Mouse (Mus musculus) midbrain, embryonic 15.5 days (tissue): ENCODE data around the gene Gal3st3. TPM values are rescaled to one million over a fixed set of nuclear protein-coding genes. Genes with fewer than 3 reads are reported as not detected.
A peak's percentile ranks its signal among the peaks of the same experiment; 100 is the strongest.

ENCODE experiments used
- ATAC-seq: fragments of 200-750 bp; cut with Nextera tagmentation; replicated peaks from 2 replicates; pipeline ENCODE4 v1.8.0; 2017; ENCODE audit warnings: moderate TSS enrichment
- H3K27ac ChIP-seq: fragments of 300-500 bp; sonication (generic); 2 replicates; pipeline ENCODE4 v1.5.1; 2015; ENCODE audit warnings: mild to moderate bottlenecking, inconsistent platforms
- H3K27me3 ChIP-seq: fragments of 300-500 bp; sonication (generic); replicated peaks from 2 replicates; pipeline ENCODE4 v1.6.1; 2015; ENCODE audit warnings: inconsistent platforms
- H3K36me3 ChIP-seq: fragments of 300-500 bp; sonication (generic); replicated peaks from 2 replicates; pipeline ENCODE4 v1.6.1; 2015; ENCODE audit warnings: inconsistent platforms
- H3K4me1 ChIP-seq: fragments of 300-500 bp; sonication (generic); 2 replicates; pipeline ENCODE4 v1.6.1; 2015; ENCODE audit warnings: inconsistent platforms
- H3K4me2 ChIP-seq: fragments of 300-500 bp; sonication (generic); 2 replicates; pipeline ENCODE4 v1.6.1; 2015; ENCODE audit warnings: inconsistent platforms, mild to moderate bottlenecking, moderate library complexity
- H3K4me3 ChIP-seq: fragments of 300-500 bp; sonication (generic); 2 replicates; pipeline ENCODE4 v1.5.1; 2015; ENCODE audit warnings: mild to moderate bottlenecking, inconsistent platforms
- H3K9ac ChIP-seq: fragments of 300-500 bp; sonication (generic); 2 replicates; pipeline ENCODE4 v1.6.1; 2015; ENCODE audit warnings: mild to moderate bottlenecking, inconsistent platforms
- H3K9me3 ChIP-seq: fragments of 300-500 bp; sonication (generic); 2 replicates; pipeline ENCODE4 v1.6.1; 2016; ENCODE audit warnings: inconsistent platforms
- WGBS: fragments of 180-500 bp; shearing (Covaris S2); methylation state at CpG from one replicate; pipeline ENCODE4 v1.1.7; 2015; ENCODE audit warnings: mixed read lengths; 5-methylcytosine and 5-hydroxymethylcytosine counted together
- polyA plus RNA-seq: library from polyadenylated mRNA; unstranded; fragments of >200 nt; fragmentation: Nextera tagmentation; extraction: Ambion mirVana; gene quantifications from 2 replicates; pipeline ENCODE4 v1.2.1, GENCODE M21; 2015

Gal3st3 gene
- polyA plus RNA-seq = 47.2 and 50.3 TPM in 2 replicates

GRCm38 (mm10) chr19:5297903-5298800 is at the start of gene Gal3st3:
Gene Gal3st3 (plus strand): TSS chr19:5298331.
- Histone ChIP-seq H3K4me2 (peak within 1 kb of the TSS; percentile 73), H3K4me3 (peak within 1 kb of the TSS; percentile 77), H3K9me3 (no peaks in the 10 kb centered on the region), H3K27me3 (no peaks in the 10 kb centered on the region), H3K27ac (peak within 1 kb of the TSS; percentile 90), H3K36me3 (peaks cover 4% of the 10 kb centered on the region; the same call in 1 of the 2 replicates), H3K4me1 (peaks cover 44% of the 10 kb centered on the region), H3K9ac (peak within 1 kb of the TSS; percentile 93)
- ATAC-seq = peak; percentile 79
- 3% methylated on average over 31 of the region's 32 CpGs for WGBS

- 57% methylated on average over 3 of the region's 3 CpGs for WGBS
- Histone ChIP-seq H3K27ac (no peak overlapping the region), H3K9ac (no peak overlapping the region)
Observed at GRCm38 (mm10) chr19:5257140-5257539, 41.0 kb upstream of the Gal3st3 start.

GRCm38 (mm10) chr19:5267015-5267414 is 31.1 kb upstream of the Gal3st3 start:
- Histone ChIP-seq H3K4me2 (no peak overlapping the region), H3K4me1 (peaks cover 32% of the 10 kb centered on the region), H3K27ac (no peak overlapping the region), H3K9ac (no peak overlapping the region), H3K4me3 (no peak overlapping the region), H3K27me3 (no peaks in the 10 kb centered on the region), H3K9me3 (no peaks in the 10 kb centered on the region), H3K36me3 (no peaks in the 10 kb centered on the region)
- WGBS = 96% methylated on average over 5 of the region's 5 CpGs
- ATAC-seq = no peak

More at GRCm38 (mm10) chr19:5257140-5257539, 41.0 kb upstream of the Gal3st3 start:
- no peak for ATAC-seq
- no peaks in the 10 kb centered on the region for H3K36me3 ChIP-seq
- H3K4me2 ChIP-seq = no peak overlapping the region
- no peak overlapping the region for H3K4me3 ChIP-seq
- H3K27me3 ChIP-seq = no peaks in the 10 kb centered on the region
- H3K9me3 ChIP-seq = no peaks in the 10 kb centered on the region
- no peaks in the 10 kb centered on the region for H3K4me1 ChIP-seq

GRCm38 (mm10) chr19:5268017-5268416 is 30.1 kb upstream of the Gal3st3 start:
- Histone ChIP-seq H3K9me3 (no peaks in the 10 kb centered on the region), H3K4me1 (peaks cover 33% of the 10 kb centered on the region), H3K27me3 (no peaks in the 10 kb centered on the region), H3K4me2 (no peak overlapping the region), H3K27ac (no peak overlapping the region), H3K4me3 (no peak overlapping the region), H3K9ac (no peak overlapping the region), H3K36me3 (no peaks in the 10 kb centered on the region)
- ATAC-seq = no peak

GRCm38 (mm10) chr19:5268875-5269274 is 29.3 kb upstream of the Gal3st3 start:
- H3K9me3 ChIP-seq = no peaks in the 10 kb centered on the region
- whole genome bisulfite sequencing = 90% methylated on average over 3 of the region's 3 CpGs
- ATAC-seq = no peak
- no peak overlapping the region for H3K9ac ChIP-seq
- H3K27me3 ChIP-seq = no peaks in the 10 kb centered on the region
- no peak overlapping the region for H3K4me3 ChIP-seq
- H3K27ac ChIP-seq = no peak overlapping the region
- H3K36me3 ChIP-seq = no peaks in the 10 kb centered on the region
- H3K4me1 ChIP-seq = peaks cover 37% of the 10 kb centered on the region
- H3K4me2 ChIP-seq = no peak overlapping the region

- Histone ChIP-seq H3K9ac (no peak overlapping the region), H3K4me3 (no peak overlapping the region), H3K9me3 (no peaks in the 10 kb centered on the region), H3K27ac (no peak overlapping the region), H3K4me2 (no peak overlapping the region), H3K36me3 (peaks cover 4% of the 10 kb centered on the region), H3K4me1 (peaks cover 40% of the 10 kb centered on the region), H3K27me3 (no peaks in the 10 kb centered on the region)
- WGBS = 89% methylated on average over 5 of the region's 5 CpGs
- no peak for ATAC-seq
Observed at GRCm38 (mm10) chr19:5269392-5269791, 28.7 kb upstream of the Gal3st3 start.

- Histone ChIP-seq H3K4me3 (peak overlapping the region; percentile 83), H3K4me1 (peaks cover 40% of the 10 kb centered on the region), H3K27ac (no peak overlapping the region), H3K9ac (peak overlapping the region; percentile 86), H3K36me3 (peaks cover 15% of the 10 kb centered on the region), H3K9me3 (no peaks in the 10 kb centered on the region), H3K4me2 (peak overlapping the region; percentile 73), H3K27me3 (no peaks in the 10 kb centered on the region)
- WGBS = 42% methylated on average over 1 of the region's 1 CpGs
- ATAC-seq = no peak
Observed at GRCm38 (mm10) chr19:5271430-5271829, 26.7 kb upstream of the Gal3st3 start.

DNA sequence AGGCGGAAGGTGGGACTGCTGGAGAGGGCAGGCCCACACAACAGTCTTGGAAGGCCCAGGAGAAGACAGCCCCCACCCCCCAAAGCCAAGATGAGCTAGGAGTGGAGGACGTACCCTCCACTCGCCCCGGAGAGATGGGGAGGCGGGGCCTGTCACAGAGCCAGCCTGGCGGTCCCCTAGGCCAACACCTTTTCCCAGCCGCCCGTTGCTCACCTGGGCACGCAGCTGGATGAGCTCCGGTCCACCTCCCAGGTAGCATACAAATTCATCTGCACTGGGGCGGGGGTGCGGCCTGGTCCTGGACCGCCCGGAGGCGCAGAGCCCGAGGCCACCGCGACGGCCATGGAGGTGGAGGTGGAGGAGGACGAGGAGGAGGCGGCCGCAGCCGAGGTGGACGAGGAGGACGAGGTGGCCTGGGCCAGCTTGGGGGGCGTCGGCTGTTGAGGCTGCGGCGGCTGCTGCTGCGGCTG is 25.8 kb upstream of the Gal3st3 start:
- Histone ChIP-seq H3K4me2 (peak overlapping the region; percentile 73), H3K4me1 (peaks cover 40% of the 10 kb centered on the region), H3K36me3 (peaks cover 18% of the 10 kb centered on the region), H3K4me3 (peak overlapping the region; percentile 83), H3K27ac (peak overlapping the region; percentile 93), H3K9me3 (no peaks in the 10 kb centered on the region), H3K9ac (peak overlapping the region; percentile 86), H3K27me3 (no peaks in the 10 kb centered on the region)
- ATAC-seq = peak; percentile 70
- under 1% methylated on average over 29 of the region's 30 CpGs for WGBS

GRCm38 (mm10) chr19:5272801-5273733 is 25.1 kb upstream of the Gal3st3 start, which contains the start of gene Pacs1:
Gene Pacs1 (minus strand): TSS chr19:5273119.
- Histone ChIP-seq H3K36me3 (peaks cover 20% of the 10 kb centered on the region), H3K4me2 (peak within 1 kb of the TSS; percentile 73), H3K4me3 (peak within 1 kb of the TSS; percentile 83), H3K9ac (peak within 1 kb of the TSS; percentile 86), H3K27me3 (no peaks in the 10 kb centered on the region), H3K9me3 (no peaks in the 10 kb centered on the region), H3K27ac (peak within 1 kb of the TSS; percentile 93), H3K4me1 (peaks cover 40% of the 10 kb centered on the region)
- 1% methylated on average over 73 of the region's 97 CpGs for WGBS
- peak; percentile 89 for ATAC-seq

DNA sequence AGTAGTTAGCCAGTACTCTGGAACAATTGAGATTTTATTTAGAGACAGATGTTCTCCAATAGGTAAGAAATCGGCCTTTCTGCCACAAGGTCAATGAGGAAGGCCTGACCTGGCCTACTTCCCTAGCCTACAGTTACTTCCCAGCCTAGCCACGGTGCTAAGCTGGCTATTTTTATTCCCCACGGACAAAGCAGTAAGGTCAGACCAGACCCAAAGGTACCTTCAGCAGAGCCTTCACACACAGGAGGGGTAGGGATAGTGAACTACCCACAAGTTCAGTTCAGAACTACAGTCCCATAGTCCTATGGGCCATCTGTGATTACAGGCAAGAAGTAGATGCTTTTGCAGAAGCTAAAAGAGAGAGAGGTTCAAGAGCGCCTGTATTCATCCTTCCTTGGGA is 24.2 kb upstream of the Gal3st3 start:
- H3K27me3 ChIP-seq = no peaks in the 10 kb centered on the region
- peak overlapping the region; percentile 83; the same call in 1 of the 2 replicates for H3K4me3 ChIP-seq
- no peak overlapping the region for H3K9ac ChIP-seq
- peaks cover 27% of the 10 kb centered on the region for H3K36me3 ChIP-seq
- H3K4me2 ChIP-seq = no peak overlapping the region; the same call in 1 of the 2 replicates
- H3K4me1 ChIP-seq = peaks cover 35% of the 10 kb centered on the region
- WGBS = 74% methylated on average over 4 of the region's 4 CpGs
- H3K9me3 ChIP-seq = no peaks in the 10 kb centered on the region
- peak overlapping the region; percentile 93 for H3K27ac ChIP-seq
- ATAC-seq = no peak

- Histone ChIP-seq H3K4me3 (no peak overlapping the region), H3K4me1 (peaks cover 30% of the 10 kb centered on the region), H3K4me2 (no peak overlapping the region), H3K27ac (peak overlapping the region; percentile 93; the same call in 1 of the 2 replicates), H3K36me3 (peaks cover 34% of the 10 kb centered on the region), H3K9me3 (no peaks in the 10 kb centered on the region), H3K27me3 (no peaks in the 10 kb centered on the region), H3K9ac (no peak overlapping the region)
- ATAC-seq = no peak
- 93% methylated on average over 12 of the region's 13 CpGs for WGBS
Observed at GRCm38 (mm10) chr19:5274641-5275040, 23.5 kb upstream of the Gal3st3 start.

DNA sequence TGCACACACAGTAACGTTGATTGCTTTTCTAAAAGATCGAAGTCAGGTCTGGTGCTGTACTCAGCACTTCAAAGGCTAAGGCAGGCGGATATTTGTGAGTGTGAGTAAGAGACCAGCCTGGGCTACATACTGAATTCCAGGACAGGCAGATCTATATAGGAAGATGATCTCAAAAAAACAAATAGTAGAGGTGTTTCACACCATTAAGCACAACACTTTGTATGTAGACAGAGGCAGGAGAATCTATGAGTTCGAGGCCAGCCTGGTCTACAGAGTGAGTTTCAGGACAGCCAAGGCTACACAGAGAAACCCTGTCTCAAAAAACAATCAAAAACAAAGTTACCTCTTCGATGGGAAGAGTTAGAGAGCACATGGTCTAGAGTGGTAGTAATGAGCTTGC is 22.4 kb upstream of the Gal3st3 start:
- no peak overlapping the region for H3K9ac ChIP-seq
- H3K4me2 ChIP-seq = no peak overlapping the region
- no peaks in the 10 kb centered on the region for H3K27me3 ChIP-seq
- ATAC-seq = no peak
- no peak overlapping the region for H3K27ac ChIP-seq
- WGBS = 93% methylated on average over 5 of the region's 5 CpGs
- H3K36me3 ChIP-seq = peaks cover 38% of the 10 kb centered on the region
- peaks cover 20% of the 10 kb centered on the region for H3K4me1 ChIP-seq
- no peak overlapping the region for H3K4me3 ChIP-seq
- no peaks in the 10 kb centered on the region for H3K9me3 ChIP-seq
